Mouse (Mus musculus): ENCODE data around the gene Pigv.

DNA sequence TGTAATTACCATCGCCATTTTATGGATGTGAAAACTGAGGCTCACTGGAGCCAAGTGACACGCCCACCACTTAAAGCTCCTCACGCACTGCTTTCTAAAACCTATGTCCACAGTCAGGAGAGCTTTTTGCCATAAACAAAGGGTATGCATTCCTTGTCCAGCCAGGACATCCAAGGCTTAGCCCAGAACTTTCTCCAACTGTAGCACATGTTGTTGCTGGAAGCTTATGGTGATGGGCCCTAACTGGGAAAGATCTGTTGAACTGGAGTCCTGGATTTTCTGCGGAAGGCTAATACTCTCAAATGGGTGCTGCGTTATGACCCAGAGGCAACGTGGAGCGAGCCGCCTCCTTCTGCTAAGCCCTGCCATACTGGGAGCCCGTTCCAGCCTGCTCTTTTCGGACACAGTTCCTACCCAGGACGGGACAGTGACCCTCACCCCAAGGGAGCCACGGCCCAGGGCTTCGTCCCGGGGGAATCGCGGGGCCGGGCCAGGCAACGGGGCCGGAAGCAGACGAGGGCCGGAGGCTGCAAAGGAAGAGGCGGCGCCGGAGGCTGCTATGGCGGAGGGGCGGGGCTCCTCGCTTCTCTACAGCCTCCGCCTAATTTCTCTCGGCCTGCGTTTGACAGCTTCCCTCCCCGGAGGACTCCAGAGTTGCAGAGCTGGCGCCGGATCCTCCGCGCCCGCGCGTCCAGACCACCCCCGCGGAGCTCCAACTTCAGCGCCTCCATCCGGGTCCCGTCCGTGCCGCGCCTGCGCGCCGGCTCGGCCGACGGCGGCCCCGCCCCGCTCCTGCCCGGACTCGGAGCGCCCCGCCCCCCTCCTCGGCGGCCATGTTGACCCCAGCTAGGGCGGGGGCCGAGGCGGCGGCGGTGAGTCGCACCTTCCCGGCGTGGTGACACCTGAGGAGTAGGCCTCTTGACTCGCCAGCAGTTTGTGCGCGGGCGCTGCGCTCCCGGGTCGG is at the start of gene Pigv:
- TF ChIP-seq CTCF (IDR thresholded peaks at IDR 0.05; ENCODE audit: control insufficient read depth, insufficient read depth, insufficient read length) = no peak
- no peak for TF ChIP-seq MAX (IDR thresholded peaks at IDR 0.05)
- TF ChIP-seq USF1 (IDR thresholded peaks at IDR 0.05; ENCODE audit: low read depth) = no peak
- TF ChIP-seq CEBPB (IDR thresholded peaks at IDR 0.05; ENCODE audit: low read depth) = no peak
- no peak for TF ChIP-seq MYOG (IDR thresholded peaks at IDR 0.05; ENCODE audit: control insufficient read depth, extremely low read depth, insufficient read length)

Data from C2C12 (cell line).